8 mouse cellular contexts compared by ENCODE assay signal in the genomic region with DNA sequence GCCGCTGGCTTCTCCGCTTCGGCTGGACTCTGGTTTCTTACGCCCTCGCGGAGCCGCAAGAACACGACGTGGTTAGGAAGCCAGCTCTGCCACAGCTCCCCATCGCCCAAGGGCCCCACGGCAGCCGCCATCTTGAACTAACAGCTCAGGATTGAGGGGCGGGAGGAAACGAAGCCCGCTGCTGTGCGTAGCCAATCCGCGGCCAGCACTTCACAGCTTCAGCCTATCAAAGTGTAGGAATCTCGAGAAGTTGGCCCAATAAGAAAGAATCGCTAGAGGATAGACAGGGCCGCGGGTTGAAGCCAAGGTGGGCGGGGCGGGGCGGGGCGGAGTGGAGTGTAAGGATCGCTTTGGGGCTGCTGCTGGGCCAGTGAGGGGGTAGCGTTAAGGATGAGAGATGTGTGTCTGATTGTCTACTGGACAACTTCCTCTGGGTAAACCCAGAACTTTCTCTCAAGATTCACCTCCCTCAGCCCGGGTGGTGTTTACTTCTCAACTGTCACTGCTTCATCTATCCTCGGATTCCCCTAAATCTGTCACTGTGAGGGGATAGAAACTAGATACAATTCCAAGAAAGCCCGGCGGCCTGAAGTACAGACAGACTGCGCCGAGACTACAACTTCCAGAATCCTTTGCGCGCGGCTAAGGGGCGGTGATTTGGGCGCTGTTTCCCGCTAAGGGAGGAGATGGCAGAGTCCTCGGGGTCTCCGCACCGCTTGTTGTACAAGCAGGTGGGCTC. TPM values are rescaled to one million over a fixed set of nuclear protein-coding genes. Genes with fewer than 3 reads are reported as not detected.
DNase-seq lines count a peak whose midpoint lies in the region; ATAC-seq lines count a peak whose summit lies in the region.

A gene (minus strand): TSS at position 153 of the 739 bp plus-strand sequence.
A gene (plus strand): TSS at position 393 of the 739 bp plus-strand sequence.

- H3K9ac ChIP-seq in hindbrain, embryonic 12.5 days = peak within 1 kb of the TSS; percentile 89

- H3K4me1 ChIP-seq in hindbrain, embryonic 12.5 days = peaks cover 16% of the 10 kb centered on the region

- no peaks in the 10 kb centered on the region for H3K9me3 ChIP-seq in hindbrain, embryonic 12.5 days (replicated peaks)

- peak; percentile 98 for DNase-seq in NIH3T3 (ENCODE audit: low read depth)
- peak; percentile 95 for DNase-seq in cerebellum, postnatal 10 days
- DNase-seq in frontal cortex, postnatal 10 days (ENCODE audit: low spot score in 2 of 2) = peak; percentile 91 to 92
- peak; percentile 93 to 97 for DNase-seq in layer of hippocampus, postnatal 14 days (ENCODE audit: low spot score in 2 of 2)
- peak; percentile 91 for DNase-seq in lung, postnatal 14 days
- peak; percentile 89 for DNase-seq in retina, adult 2 months (ENCODE audit: low read depth, low spot score)
- DNase-seq in thymus, postnatal 36 days = peak; percentile 90 to 94

- H3K4me2 ChIP-seq in hindbrain, embryonic 12.5 days (replicated peaks) = peak within 1 kb of the TSS; percentile 64

- peak within 1 kb of the TSS; percentile 91 for H3K27ac ChIP-seq in hindbrain, embryonic 12.5 days

- WGBS in hindbrain, embryonic 12.5 days = under 1% methylated on average over 42 of the region's 43 CpGs

- no peaks in the 10 kb centered on the region for H3K27me3 ChIP-seq in hindbrain, embryonic 12.5 days

- peaks cover 32% of the 10 kb centered on the region for H3K36me3 ChIP-seq in hindbrain, embryonic 12.5 days

- ATAC-seq in hindbrain, embryonic 12.5 days (ENCODE audit: low FRiP score) = peak; percentile 97

- peak within 1 kb of the TSS; percentile 81 for H3K4me3 ChIP-seq in hindbrain, embryonic 12.5 days

RNA-seq across cellular contexts. Expression of the first gene that starts in this region (rescaled TPM):
- polyA plus RNA-seq in hindbrain, embryonic 12.5 days (2016; fragmentation: Nextera tagmentation; extraction: Ambion mirVana) = 131 and 148 TPM in 2 replicates
- total RNA-seq in layer of hippocampus, postnatal 14 days (2021) = 10 to 100 TPM; 60.4 to 61.1 TPM

RNA-seq across cellular contexts. Expression of the second gene that starts in this region (rescaled TPM):
- 58.2 and 68.5 TPM in 2 replicates for polyA plus RNA-seq in hindbrain, embryonic 12.5 days (2016; fragmentation: Nextera tagmentation; extraction: Ambion mirVana)
- 10 to 100 TPM; 33.8 to 35.3 TPM for total RNA-seq in layer of hippocampus, postnatal 14 days (2021)

Comparison
In these comparisons a context has a peak if more than half of its experiments do, and no peak if none do; other contexts are left out.
1. Peak in every context shown above with its lines: DNase-seq, ATAC-seq, H3K4me3 ChIP-seq and H3K27ac ChIP-seq.